In the genomic region with DNA sequence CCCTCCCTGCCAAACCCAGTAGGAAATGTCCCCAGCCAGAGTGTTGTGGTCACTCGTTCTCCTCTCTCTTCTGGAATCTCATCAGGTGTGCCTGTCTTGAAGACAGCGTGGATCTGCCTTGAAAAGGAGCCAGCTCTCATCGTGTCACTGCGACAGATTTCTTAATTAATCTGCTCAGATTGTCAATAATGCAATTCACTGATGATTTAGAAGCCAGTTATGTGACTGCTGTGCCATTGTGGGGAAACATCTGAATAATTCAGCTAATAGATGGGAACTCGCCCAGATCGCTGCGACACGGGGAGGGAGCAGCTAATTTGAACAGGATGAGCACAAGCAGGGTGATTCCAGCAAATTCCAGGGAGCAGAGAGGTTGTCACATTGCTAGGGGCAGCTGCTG, we compare ENCODE assay signal across 12 mouse cellular contexts.
DNase-seq lines count a peak whose midpoint lies in the region; ATAC-seq lines count a peak whose summit lies in the region.
"Had no signal": no experiment of that assay in that cellular context is flagged by ENCODE, and none has a peak within 500 bp of the region (broad histone marks: within the 10 kb centered on the region; RNA-seq: fewer than 3 reads in every experiment).

No protein-coding gene starts in this region.

- peaks cover 13% of the 10 kb centered on the region for H3K4me1 ChIP-seq in hindbrain, embryonic 10.5 days (replicated peaks)
- peaks cover 10% of the 10 kb centered on the region for H3K4me1 ChIP-seq in hindbrain, embryonic 12.5 days
- peaks cover 16% of the 10 kb centered on the region for H3K4me1 ChIP-seq in embryonic facial prominence, embryonic 10.5 days
- H3K4me1 ChIP-seq in neural tube, embryonic 15.5 days, result peaks cover 6% of the 10 kb centered on the region

- no peaks in the 10 kb centered on the region for H3K36me3 ChIP-seq in hindbrain, embryonic 10.5 days
- no peaks in the 10 kb centered on the region for H3K36me3 ChIP-seq in hindbrain, embryonic 12.5 days
- H3K36me3 ChIP-seq in embryonic facial prominence, embryonic 10.5 days (replicated peaks), result no peaks in the 10 kb centered on the region
- H3K36me3 ChIP-seq in neural tube, embryonic 15.5 days, result no peaks in the 10 kb centered on the region
- H3K36me3 ChIP-seq: limb, embryonic 13.5 days had no signal

- WGBS in hindbrain, embryonic 10.5 days, result 48% methylated on average over 8 of the region's 8 CpGs
- 38% methylated on average over 8 of the region's 8 CpGs for WGBS in hindbrain, embryonic 12.5 days
- 49% methylated on average over 8 of the region's 8 CpGs for WGBS in embryonic facial prominence, embryonic 10.5 days
- 30% methylated on average over 8 of the region's 8 CpGs for WGBS in neural tube, embryonic 15.5 days

- H3K9me3 ChIP-seq in hindbrain, embryonic 10.5 days, result no peaks in the 10 kb centered on the region
- H3K9me3 ChIP-seq in hindbrain, embryonic 12.5 days (replicated peaks), result no peaks in the 10 kb centered on the region
- no peaks in the 10 kb centered on the region for H3K9me3 ChIP-seq in embryonic facial prominence, embryonic 10.5 days
- no peaks in the 10 kb centered on the region for H3K9me3 ChIP-seq in neural tube, embryonic 15.5 days (replicated peaks)
- H3K9me3 ChIP-seq: limb, embryonic 13.5 days had no signal

- no peaks in the 10 kb centered on the region for H3K27me3 ChIP-seq in hindbrain, embryonic 10.5 days (ENCODE audit: insufficient read depth, poor library complexity, severe bottlenecking)
- H3K27me3 ChIP-seq in hindbrain, embryonic 12.5 days, result 0 out of 2 replicates have a peak, but pooled peaks cover 3% of the 10 kb centered on the region
- 0 out of 2 replicates have a peak, but pooled peaks cover 6% of the 10 kb centered on the region for H3K27me3 ChIP-seq in embryonic facial prominence, embryonic 10.5 days (replicated peaks; ENCODE audit: low read depth, poor library complexity, severe bottlenecking)
- H3K27me3 ChIP-seq in neural tube, embryonic 15.5 days (replicated peaks), result no peaks in the 10 kb centered on the region
- H3K27me3 ChIP-seq: limb, embryonic 13.5 days had no signal

- no peak for DNase-seq in hindbrain, embryonic 10.5 days (ENCODE audit: low spot score)
- DNase-seq in embryonic facial prominence, embryonic 10.5 days (ENCODE audit: low spot score), result no peak
- DNase-seq in layer of hippocampus, adult 11-12 months (ENCODE audit: low spot score), result peak; percentile 34
- no peak for DNase-seq in heart, adult 18-20 months
- DNase-seq in adipocyte (ENCODE audit: low spot score), result no peak
- DNase-seq: right cerebral cortex, postnatal 14 days; thymus, adult 18-20 months had no signal

- ATAC-seq in hindbrain, embryonic 12.5 days (ENCODE audit: low FRiP score), result no peak
- ATAC-seq in neural tube, embryonic 15.5 days (ENCODE audit: low FRiP score), result no peak; the same call in 1 of the 2 replicates
- ATAC-seq: activated CD4-positive, CD25-positive, alpha-beta regulatory T cell, adult 4 months; inflammation-experienced regulatory T-cells, adult 6 months had no signal

- no peak overlapping the region for H3K9ac ChIP-seq in hindbrain, embryonic 12.5 days
- H3K9ac ChIP-seq in neural tube, embryonic 15.5 days (replicated peaks), result no peak overlapping the region
- H3K9ac ChIP-seq: limb, embryonic 13.5 days had no signal

- no peak overlapping the region for H3K4me3 ChIP-seq in hindbrain, embryonic 10.5 days
- no peak overlapping the region for H3K4me3 ChIP-seq in hindbrain, embryonic 12.5 days
- H3K4me3 ChIP-seq in embryonic facial prominence, embryonic 10.5 days, result no peak overlapping the region
- no peak overlapping the region for H3K4me3 ChIP-seq in neural tube, embryonic 15.5 days (replicated peaks)
- H3K4me3 ChIP-seq: limb, embryonic 13.5 days had no signal

- 0 out of 2 replicates have a peak overlapping the region, but pooled peaks have one; percentile 20 for H3K27ac ChIP-seq in hindbrain, embryonic 10.5 days
- no peak overlapping the region for H3K27ac ChIP-seq in hindbrain, embryonic 12.5 days
- peak overlapping the region; percentile 57; the same call in 1 of the 2 replicates for H3K27ac ChIP-seq in embryonic facial prominence, embryonic 10.5 days (replicated peaks)
- no peak overlapping the region for H3K27ac ChIP-seq in neural tube, embryonic 15.5 days (replicated peaks)
- H3K27ac ChIP-seq: limb, embryonic 13.5 days had no signal

- no peak overlapping the region for H3K4me2 ChIP-seq in hindbrain, embryonic 12.5 days (replicated peaks)
- peak overlapping the region; percentile 15 for H3K4me2 ChIP-seq in neural tube, embryonic 15.5 days
- H3K4me2 ChIP-seq: limb, embryonic 13.5 days had no signal

Comparison
In these comparisons a context has a peak if more than half of its experiments do, and no peak if none do; other contexts are left out.
1. H3K27ac ChIP-seq: peak in hindbrain, embryonic 10.5 days (single experiment) and embryonic facial prominence, embryonic 10.5 days (single experiment); none in hindbrain, embryonic 12.5 days (single experiment) and neural tube, embryonic 15.5 days (single experiment).